Mouse (Mus musculus): ENCODE data around the gene Arhgef28.
"Not testable (repeated sequence)": the region's sequence is repeated elsewhere in the genome, so short reads cannot be mapped to it uniquely, and the experiment has no call there.

The Arhgef28 gene

DNA sequence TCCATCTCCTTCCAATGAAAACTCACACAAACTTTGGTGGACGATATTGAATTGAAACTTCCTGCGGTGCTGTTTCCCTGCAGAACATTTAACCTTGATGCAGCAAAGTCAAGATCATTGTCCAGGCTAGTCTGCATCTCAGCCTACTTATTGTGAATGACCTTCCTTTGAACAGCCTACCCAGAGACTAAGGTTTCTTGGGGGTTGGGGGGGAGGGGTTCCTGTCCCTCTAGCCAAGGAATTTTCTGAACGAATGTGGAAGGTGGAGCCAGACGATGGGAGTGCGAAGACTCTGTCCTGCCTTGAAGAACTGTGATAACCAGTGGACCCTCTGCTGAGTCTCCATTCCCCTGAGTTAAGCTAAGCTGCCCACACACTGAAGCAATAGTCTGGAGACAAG, 80.6 kb downstream of the Arhgef28 start:
- DNase-seq (ENCODE audit: extremely low read depth, low read depth): no peak

DNA sequence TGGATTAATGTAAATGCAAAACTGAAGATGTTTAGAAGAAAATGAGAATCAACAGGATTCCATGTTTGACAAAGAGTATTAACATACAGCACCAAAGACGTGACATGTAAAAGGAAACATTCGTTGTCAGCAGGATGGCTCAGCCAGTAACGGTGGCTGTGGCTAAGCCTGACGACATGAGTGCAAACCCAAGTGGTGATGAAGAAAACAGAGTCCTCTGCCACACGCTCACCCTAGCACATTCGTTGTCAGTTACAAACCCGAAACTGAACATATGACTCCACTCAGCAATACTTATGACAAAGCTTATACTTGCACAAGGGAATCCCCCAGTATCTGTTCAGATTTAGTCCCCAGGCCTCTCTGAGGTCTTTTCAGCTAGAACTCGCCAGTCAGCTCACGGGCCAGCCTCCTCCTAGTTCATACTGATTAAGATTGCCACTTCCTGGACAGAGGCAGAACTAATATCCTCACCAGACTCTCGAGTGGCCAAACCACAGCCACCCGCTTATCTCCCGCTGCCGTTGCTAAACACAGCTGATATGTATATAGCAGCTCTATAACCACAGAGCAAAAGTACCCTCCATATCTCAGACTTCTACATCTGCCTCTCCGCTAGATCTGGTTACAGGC, 82.0 kb downstream of the Arhgef28 start:
- peak; percentile 60 for DNase-seq (ENCODE audit: extremely low read depth, low read depth)

DNA sequence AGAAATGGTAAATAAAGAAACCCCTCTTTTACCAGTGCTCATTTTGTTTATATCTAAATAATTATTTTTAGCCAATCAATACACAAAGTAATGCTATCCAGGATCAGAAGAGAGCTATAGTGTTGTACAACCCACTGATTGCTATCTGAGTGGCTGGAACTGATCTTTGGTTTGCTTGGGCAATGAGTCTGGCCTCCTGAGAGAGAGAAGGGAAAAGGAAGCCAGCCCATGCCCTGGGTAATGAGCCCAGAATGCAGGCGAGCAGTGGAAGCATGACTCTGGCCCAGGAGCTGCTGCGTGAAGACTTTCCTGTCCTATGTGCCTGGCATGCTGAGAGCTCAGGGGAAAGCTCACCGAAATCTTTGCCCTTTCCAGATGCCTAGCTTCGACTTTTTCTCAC, 83.5 kb downstream of the Arhgef28 start:
- DNase-seq (ENCODE audit: extremely low read depth, low read depth): no peak

DNA sequence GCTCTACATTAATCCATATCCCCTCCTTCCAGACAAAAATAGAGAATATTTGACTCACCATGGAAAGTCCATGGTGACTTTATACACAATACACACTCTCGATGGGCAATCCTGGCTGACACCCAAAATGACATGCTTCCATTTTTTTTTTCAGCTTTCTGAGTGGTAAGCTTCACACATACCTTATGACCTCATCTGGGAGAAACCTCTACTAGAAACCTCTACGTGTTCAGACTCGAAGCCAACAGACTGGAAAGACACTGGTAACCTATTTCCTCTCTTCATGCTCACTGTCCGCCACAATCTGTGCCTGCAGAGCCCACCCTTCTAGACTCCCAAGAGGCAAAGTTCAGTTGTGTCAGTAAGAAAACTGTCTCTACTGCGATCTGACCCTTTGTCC, 84.2 kb downstream of the Arhgef28 start:
- no peak for DNase-seq (ENCODE audit: extremely low read depth, low read depth)

DNA sequence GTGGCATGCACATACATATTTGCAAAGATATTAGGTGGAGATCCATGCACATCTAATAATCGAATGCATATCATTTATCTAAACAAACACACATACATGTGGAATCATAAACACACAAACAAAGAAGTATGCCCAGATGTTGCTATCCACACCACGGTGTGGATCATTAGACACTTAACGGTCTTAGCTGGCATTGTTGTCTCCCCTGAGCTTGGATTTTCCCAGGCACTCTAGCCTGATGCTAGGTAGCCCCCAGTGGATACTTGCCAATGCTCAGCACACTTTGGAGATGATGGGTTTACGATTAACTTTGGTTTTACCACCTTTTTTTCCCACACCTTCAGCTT, 85.1 kb downstream of the Arhgef28 start:
- DNase-seq (ENCODE audit: extremely low read depth, low read depth): no peak

DNA sequence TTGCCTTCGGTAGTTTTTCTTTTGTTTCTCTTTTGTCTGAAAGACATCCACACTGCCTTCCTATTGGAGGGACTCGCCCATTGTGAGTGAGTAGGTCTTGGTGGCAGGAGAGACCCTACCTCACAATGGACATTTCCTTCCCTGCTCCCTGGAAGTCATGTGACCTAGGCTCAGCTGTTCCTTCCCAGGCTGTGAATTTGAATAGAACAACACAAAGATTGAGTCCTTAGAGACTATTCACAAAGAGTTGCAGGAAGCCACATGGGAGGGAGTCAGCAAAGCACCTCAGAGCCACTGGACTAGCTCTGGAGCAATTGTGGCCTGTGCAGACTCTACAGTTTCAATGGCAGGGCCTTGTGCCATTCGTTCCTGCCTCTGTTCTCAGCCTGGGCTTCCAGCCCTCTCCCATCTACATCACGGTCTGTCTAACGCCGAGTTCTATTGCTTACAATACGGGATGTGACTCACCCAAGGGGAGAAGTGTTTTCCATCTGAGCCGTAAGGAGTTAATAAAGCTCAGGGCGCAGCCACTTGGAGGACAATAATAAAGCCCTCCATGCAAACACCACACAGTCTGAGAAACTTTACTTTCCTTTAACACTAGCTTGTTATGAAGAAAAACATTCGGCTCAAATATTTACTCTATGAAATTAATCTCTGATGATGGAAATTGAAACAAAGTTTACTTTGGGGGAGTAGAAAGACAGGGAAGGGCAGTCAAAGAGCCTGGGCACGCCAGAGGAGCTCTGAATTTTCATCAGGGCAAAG, 85.7 kb downstream of the Arhgef28 start:
- no peak for DNase-seq (ENCODE audit: extremely low read depth, low read depth)

DNA sequence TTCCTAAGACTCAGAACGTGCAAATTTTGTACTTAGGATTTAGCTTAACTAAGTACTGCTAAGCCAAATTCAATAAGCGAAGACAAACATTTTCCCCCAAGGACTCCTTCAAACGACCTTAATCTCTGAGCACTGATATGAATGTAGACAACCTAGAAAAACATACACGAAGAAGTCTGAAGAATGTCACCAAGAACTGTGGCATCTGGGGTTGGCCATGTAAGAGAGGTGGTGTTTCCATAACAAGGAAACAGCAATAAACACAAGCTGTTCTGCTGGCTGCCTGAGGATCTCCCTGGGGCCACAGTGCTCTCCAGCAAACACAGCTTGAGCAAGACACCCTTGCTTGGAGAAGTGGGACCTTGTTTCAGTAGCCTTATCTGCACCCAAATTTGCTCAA, 87.9 kb downstream of the Arhgef28 start:
- DNase-seq (ENCODE audit: extremely low read depth, low read depth): no peak

DNA sequence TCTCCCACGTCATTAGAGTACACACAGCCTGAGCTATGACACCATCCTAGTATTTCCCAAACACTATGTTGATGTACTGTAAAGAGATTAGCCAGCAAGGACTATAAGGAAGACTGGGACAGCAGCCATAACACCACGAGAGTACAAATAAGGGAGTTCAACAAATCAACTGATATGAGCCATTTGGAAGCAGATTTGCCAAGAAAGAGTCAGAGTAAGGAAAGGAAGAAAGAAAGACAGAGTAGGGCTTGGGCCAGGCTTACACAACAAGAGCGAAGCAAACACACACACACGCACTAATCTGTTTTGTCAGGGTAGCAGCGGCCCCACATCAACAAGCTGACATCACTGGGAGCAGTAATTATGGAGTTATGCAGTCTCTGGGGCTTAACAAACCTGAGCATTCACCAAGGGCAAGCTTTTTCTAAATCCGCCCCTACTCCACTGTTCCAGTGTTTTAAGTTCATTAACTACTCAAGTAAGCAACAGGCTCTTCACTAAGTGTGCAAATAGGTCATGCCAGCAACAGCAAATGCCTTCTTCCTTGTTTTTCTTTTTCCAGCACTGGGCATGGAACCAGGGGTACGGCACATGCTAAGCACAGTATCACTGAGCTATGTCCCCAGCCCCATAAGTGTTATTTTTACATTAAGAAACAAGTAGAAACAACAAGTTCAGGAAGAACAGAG, 88.5 kb downstream of the Arhgef28 start:
- DNase-seq (ENCODE audit: extremely low read depth, low read depth): no peak

DNA sequence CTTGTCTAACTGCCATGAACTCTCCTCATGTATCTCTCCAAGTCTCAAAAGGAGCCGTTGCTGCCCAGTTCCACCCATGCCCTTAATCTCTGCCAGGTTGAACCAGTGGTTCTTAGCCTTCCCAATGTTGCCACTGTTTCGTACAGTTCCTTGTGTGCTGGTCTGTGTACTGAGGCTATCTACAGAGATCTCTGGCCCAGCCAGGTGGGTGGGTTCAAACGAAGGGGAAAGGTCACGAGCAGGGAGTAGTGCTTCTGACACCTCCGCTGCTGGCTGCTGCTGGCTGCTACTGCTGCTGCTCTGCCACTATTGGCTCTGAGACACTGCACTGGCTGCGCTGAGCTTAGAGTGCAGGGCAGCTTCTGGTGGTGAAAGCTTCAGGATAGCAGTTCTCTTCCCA, 90.6 kb downstream of the Arhgef28 start:
- no peak for DNase-seq (ENCODE audit: extremely low read depth, low read depth)

DNA sequence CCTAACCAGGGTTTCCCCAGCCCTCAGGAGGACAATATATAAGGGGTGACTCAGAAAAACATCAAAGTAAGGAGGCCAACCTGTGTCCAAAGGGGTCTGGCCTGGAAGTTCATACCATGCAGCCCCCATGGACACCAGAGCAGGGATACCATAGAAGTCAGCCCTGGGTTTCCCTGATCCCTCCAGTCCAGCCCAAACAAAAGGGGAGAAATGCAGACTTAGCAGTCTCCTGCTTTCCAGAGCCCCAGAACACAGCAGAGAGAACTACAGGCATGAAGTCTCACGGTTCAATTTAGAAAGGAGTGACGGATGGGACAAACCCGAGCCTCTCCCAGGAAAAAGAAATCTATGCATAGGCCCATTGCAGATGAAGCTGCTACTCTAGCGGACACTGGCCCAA, 91.2 kb downstream of the Arhgef28 start:
- no peak for DNase-seq (ENCODE audit: extremely low read depth, low read depth)

DNA sequence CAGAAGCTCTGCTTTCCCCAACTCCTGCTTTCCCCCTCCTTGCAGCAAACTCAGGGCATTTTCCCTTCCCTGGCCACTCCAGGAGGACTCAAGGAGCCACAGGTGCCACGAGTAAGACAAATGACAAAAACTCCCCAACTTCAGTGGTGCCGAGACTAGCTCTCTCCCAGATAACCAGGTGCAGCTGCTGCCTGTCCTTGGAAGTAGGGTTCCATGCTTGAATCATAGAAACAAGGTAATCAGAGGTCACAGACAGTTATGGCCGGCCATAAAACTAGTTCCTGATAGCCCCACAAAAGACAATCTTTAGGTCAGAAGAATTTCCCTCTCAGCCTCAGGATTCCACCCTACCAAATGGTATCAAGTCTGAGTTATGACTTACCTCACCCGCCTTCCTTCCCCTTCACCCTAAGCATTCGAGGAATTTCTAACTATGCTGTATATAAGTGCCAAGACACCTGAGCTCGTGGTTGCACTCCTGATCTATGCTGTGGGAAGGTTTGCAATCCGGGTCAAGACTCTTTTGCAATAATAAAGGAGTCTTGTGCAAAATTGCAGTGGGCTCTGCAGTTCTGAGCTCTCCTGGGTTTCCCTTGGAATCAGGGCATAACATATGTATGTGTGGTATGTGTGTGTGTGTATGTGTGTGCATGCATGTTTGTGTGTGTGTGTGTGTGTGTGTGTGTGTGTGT, 93.3 kb downstream of the Arhgef28 start:
- DNase-seq (ENCODE audit: extremely low read depth, low read depth): no peak

DNA sequence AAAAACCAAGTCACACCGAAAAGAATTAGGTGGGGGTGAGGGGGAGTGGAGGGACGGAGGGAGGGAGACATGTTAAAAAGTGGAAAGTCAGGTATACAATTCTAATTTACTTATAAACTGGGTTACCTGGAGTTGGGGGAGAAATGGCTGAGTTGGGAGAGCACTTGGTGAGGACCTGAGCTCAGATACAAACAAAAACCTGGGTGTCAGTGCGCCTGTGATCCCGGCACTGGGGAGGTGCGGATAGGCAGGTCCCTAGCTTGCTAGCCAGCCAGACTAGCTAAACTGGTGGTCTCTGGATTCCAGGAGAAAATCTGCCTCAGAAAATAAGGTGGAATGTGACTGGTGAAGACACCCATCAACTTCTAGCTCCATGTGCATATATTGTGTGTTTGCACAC, 94.7 kb downstream of the Arhgef28 start:
- no peak for DNase-seq (ENCODE audit: extremely low read depth, low read depth)

DNA sequence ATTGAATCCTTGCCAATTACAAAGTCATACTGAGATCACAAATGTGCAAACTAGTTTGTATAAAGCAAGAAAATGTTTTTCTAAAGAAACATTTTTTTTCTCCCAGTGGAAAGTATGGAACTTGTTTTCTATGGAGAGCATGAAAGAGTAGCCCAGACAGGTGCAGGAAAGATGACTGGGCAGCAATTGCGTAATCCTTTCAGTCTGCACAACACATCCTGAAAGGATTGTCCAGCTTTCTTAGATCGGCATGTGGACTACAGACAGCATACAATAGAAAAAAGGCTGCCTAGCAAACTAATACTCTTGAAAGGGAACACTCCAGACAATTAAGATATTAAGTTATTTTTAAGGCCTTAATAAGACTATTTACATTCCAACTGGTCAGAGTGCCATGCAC, 95.2 kb downstream of the Arhgef28 start:
- no peak for DNase-seq (ENCODE audit: extremely low read depth, low read depth)

DNA sequence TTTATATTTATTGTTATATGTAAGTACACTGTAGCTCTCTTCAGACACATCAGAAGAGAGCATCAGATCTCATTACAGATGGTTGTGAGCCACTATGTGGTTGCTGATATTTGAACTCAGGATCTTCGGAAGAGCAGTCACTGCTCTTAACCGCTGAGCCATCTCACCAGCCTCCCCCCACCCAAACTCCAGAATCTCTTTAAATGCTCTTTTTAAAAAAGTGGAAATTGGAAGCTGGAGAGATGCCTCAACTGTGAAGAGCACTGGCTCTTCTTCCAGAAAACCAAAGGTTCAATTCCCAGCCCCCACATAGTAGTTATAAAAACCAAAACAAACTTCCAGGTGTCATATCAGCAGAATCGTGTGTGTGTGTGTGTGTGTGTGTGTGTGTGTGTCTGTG, 97.8 kb downstream of the Arhgef28 start:
- not testable (repeated sequence) for DNase-seq (ENCODE audit: extremely low read depth, low read depth)

DNA sequence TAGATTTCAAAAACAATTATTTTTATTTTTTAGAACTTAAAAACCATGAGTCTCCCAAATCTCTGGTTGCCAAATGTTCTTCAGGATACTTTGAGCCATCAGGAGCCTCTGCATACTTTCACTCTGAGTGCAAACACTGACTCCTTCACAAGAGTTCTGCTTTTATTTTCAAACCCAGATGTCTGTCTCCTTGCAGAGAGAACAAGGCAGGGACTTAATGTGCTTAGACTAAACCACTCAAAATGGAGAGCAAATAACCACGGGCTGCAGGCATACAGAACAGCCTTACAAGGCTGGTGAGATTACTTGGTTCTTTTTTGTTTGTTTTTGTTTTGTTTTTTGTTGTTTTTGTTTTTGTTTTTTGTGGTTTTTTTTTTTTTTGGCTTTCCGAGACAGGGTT, 98.6 kb downstream of the Arhgef28 start:
- no peak for DNase-seq (ENCODE audit: extremely low read depth, low read depth)

DNA sequence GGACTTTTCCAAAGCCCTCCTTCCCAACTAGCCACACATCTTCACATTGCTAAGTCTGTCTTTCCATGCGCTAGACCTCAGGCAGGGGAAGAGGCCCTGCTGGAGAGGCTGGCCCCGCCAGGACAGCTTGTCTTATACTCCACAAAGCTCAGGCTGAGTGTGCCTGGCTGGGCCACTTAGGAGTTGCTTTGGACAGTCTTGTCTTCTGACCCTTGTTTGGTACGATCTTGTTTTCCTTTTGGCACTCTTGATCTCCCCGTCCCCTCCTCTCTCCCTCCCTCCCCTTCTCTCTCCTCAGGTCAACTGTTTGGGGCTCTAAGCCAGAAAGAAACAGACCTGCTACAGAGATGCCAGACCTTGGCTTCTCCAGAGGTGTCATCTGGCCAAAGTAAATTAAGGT, 110.3 kb downstream of the Arhgef28 start:
- no peak for DNase-seq (ENCODE audit: extremely low read depth, low read depth)

DNA sequence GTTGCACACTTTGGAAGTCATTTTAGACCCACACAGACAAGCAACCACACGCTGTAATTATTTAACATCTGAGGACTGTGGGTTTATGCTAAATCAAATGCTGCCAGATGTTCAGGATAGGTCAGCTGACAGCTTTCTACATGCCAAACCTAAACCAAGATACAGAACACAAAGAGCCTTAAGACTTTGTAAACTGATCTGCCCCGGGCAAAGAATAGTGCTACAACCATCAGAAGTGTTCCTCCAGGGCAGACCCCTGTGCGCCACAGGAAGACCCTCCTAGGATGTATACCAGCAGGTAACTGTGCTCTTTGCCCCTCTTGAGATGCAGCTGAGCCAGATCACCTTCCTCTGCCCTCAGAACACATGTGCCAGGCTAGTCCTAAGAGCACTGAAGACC, 111.9 kb downstream of the Arhgef28 start:
- no peak for DNase-seq (ENCODE audit: extremely low read depth, low read depth)

DNA sequence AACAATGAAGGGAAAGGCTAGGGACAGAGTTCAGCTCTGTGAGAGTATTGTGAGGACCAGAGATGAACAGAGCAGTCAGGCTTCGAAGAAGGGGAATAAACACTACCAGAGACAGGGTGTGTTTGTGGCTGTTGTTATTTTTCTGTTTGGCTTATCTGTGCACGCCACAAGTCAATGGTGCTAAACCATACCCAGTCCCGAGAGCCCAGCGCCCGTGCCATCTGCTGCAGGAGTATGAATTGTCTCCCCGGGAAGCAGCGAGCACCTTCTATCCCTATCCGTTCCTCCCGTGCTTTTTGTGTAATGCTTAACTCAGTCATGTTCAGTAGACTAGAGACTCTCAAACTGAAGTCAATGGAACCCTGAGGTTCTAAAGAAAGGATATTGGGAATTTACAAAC, 112.8 kb downstream of the Arhgef28 start:
- no peak for DNase-seq (ENCODE audit: extremely low read depth, low read depth)

DNA sequence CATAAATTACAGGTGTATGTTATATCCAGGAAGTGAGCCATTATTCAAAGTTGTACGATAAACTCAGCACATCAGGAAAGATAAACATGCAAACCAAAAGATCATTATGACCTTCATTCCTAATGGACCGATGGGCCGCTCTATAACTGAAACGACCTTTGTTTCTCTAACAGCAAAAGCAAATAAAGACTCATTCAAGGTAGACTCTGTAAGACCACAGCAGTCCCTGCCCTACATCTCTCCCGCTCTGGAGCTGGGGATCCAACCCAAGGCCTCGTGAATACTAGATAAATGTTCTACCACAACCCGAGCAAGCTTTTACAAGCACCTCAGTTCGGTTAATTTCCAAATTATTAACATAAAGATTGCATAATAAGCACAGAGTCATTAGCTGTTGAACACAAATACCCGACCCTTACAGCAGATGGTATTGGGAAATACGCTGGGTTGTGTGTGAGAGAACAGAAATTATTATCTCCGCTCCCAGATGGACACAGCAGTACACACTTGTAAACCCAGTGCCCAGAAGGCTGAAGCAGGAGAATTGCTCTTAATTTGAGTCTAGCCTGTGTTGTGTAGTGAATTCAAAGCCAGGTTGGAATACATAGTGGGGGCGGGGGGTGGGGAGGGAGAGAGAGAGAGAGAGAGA, 113.8 kb downstream of the Arhgef28 start:
- no peak for DNase-seq (ENCODE audit: extremely low read depth, low read depth)

DNA sequence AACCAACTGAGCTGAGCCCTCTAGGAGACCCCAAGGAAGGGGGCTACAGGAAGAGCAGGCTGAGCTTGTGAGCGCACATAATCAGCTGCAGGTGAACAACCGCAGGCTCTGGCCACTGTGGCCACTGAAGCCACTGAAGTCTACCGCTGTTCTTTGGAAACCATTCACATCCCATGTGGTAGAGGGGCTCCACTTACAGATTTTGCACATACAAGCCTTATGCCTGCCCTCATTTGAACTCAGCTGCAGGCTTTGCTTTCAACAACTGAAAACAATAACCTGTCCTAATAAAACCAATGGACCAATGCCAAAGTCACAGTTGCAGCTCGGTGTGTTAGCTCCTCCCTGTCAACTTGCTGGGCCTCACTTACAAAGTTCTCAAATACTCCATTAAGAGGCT, 126.6 kb downstream of the Arhgef28 start:
- DNase-seq (ENCODE audit: extremely low read depth, low read depth): no peak

DNA sequence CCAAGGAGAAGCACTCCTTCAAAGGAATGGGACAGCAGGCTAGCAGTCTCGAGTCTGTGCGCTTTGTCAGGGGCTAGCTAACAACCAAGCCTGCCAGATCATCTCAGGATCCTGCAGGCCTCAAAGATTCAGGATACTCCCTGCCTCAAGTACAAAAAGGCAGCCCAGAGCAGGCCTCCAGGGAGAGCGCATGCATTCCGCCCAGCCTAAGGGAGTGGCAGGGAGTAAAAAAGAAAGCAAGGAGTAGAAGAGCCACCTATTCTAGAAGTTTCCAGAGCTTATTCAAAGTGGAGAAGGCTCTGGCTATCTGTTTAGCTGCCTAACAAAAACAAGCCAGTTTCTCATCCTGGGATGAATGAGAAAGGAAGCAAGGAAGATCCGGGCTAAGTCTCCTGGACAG, 128.0 kb downstream of the Arhgef28 start:
- DNase-seq (ENCODE audit: extremely low read depth, low read depth): no peak

DNA sequence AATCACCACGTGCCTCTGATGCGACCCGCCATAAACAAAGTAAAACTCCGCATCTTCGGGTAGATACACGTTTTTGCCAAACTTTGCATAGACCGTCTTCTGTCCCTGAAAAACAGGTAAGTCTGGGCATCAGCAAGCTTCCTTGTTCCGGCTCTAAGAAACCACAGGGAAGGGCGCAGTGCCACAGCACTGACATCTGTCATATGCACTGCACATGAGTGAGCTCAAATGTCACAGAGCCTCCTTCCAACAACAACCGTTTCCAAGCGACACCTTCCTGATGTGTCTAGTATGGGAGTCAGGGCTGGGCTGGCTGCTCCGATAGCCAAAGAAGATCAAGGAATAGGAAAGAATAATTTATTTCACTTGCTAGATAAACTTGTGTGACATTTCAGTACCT, 129.0 kb downstream of the Arhgef28 start:
- no peak for DNase-seq (ENCODE audit: extremely low read depth, low read depth)
